8 mouse cellular contexts compared by ENCODE assay signal in the genomic region with DNA sequence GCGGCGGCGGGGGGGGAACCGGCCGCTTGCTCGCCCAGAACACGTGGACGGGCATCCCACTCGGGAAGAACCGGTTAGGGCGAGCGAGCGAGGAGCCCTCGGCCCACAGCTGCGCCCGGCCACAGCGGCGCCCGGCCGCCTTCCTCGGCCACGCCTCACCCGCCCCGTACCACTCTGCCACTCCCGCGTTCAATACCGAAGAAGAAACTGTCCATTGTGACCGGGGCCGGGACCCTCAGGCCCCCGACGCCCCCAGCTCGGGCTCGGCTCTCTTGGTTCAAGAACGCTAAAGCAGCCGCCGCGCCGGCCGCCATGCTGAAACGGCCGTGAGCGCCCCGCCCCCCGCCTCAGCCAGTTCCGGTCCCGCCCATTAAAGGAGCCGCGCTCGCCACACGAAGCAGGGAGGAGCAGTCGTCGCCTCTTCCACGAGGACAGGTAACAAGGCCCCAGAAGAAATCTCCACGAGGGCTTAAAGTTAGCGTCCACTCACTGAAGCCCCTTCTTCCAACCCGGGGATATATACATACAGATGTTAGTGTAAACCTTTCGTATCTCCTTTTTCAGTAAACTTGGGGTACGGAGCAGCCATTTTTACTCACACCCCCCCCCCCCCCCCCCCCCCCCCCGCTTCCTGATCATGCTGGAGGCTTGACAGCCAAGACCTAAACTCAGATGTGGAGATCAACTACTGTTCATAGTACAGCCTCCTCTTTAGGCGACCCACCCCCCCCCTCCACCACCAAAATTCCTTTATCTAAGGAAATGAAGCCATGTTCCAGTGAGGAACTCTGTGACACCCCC. TPM values are rescaled to one million over a fixed set of nuclear protein-coding genes. Genes with fewer than 3 reads are reported as not detected.
DNase-seq lines count a peak whose midpoint lies in the region; ATAC-seq and TF ChIP-seq lines count a peak whose summit lies in the region.

A gene (minus strand): TSS at position 349 of the 801 bp plus-strand sequence.

- H3K9me3 ChIP-seq in heart, embryonic 14.5 days (ENCODE audit: control insufficient read depth, low read length) = no peaks in the 10 kb centered on the region
- H3K9me3 ChIP-seq in liver, embryonic 14.5 days (ENCODE audit: control insufficient read depth, low read length) = no peaks in the 10 kb centered on the region
- H3K9me3 ChIP-seq in neural tube, embryonic 11.5 days (ENCODE audit: control insufficient read depth, low read length) = no peaks in the 10 kb centered on the region
- no peaks in the 10 kb centered on the region for H3K9me3 ChIP-seq in stomach, postnatal 0 days (ENCODE audit: control insufficient read depth, low read length)

- H3K4me3 ChIP-seq in brown adipose tissue, adult 24 weeks (ENCODE audit: insufficient read depth, low read depth, low read length) = peak within 1 kb of the TSS; percentile 98
- H3K4me3 ChIP-seq in heart, embryonic 14.5 days (ENCODE audit: control insufficient read depth in 1 of 2, insufficient read depth in 1 of 2, low read depth in 1 of 2, low read length in 2 of 2) = peak within 1 kb of the TSS; percentile 65
- peak within 1 kb of the TSS; percentile 73 to 95 for H3K4me3 ChIP-seq in liver, embryonic 14.5 days (ENCODE audit: insufficient read depth in 1 of 2, low read depth in 2 of 2, low read length in 2 of 2)
- H3K4me3 ChIP-seq in neural tube, embryonic 11.5 days (ENCODE audit: low read depth, low read length) = peak within 1 kb of the TSS; percentile 83
- peak within 1 kb of the TSS; percentile 79 for H3K4me3 ChIP-seq in stomach, postnatal 0 days (ENCODE audit: low read depth, low read length)

- no peak within 1 kb of the TSS for H3K27ac ChIP-seq in brown adipose tissue, adult 24 weeks (replicated peaks; ENCODE audit: low read depth, low read length)
- no peak within 1 kb of the TSS for H3K27ac ChIP-seq in heart, embryonic 14.5 days (replicated peaks in 1 of 2; ENCODE audit: control insufficient read depth in 1 of 2, insufficient read depth in 1 of 2, low read depth in 2 of 2, low read length in 2 of 2)
- H3K27ac ChIP-seq in liver, embryonic 14.5 days = no peak within 1 kb of the TSS; the same call in 1 of the 2 replicates
- 0 out of 2 replicates have a peak within 1 kb of the TSS, but pooled peaks have one; percentile 27 for H3K27ac ChIP-seq in neural tube, embryonic 11.5 days (ENCODE audit: low read depth, low read length)
- no peak within 1 kb of the TSS for H3K27ac ChIP-seq in stomach, postnatal 0 days (replicated peaks)

- peak within 1 kb of the TSS; percentile 94 for H3K4me2 ChIP-seq in heart, embryonic 14.5 days (ENCODE audit: low read length)
- peak within 1 kb of the TSS; percentile 95 for H3K4me2 ChIP-seq in liver, embryonic 14.5 days (ENCODE audit: low read depth)
- peak within 1 kb of the TSS; percentile 96 for H3K4me2 ChIP-seq in neural tube, embryonic 11.5 days (ENCODE audit: low read depth)
- peak within 1 kb of the TSS; percentile 96 for H3K4me2 ChIP-seq in stomach, postnatal 0 days (replicated peaks; ENCODE audit: low read depth)

- peaks cover 12% of the 10 kb centered on the region for H3K27me3 ChIP-seq in heart, embryonic 14.5 days (ENCODE audit: control insufficient read depth, insufficient read depth, low read length)
- H3K27me3 ChIP-seq in liver, embryonic 14.5 days (ENCODE audit: control insufficient read depth, insufficient read depth, low read length) = peaks cover 19% of the 10 kb centered on the region
- peaks cover 29% of the 10 kb centered on the region for H3K27me3 ChIP-seq in neural tube, embryonic 11.5 days (ENCODE audit: control insufficient read depth, insufficient read depth, low read length)
- no peaks in the 10 kb centered on the region for H3K27me3 ChIP-seq in stomach, postnatal 0 days (ENCODE audit: control insufficient read depth, insufficient read depth, low read length)

- H3K36me3 ChIP-seq in heart, embryonic 14.5 days (ENCODE audit: control insufficient read depth, insufficient read depth, low read length) = peaks cover 40% of the 10 kb centered on the region
- peaks cover 24% of the 10 kb centered on the region for H3K36me3 ChIP-seq in liver, embryonic 14.5 days (replicated peaks; ENCODE audit: control insufficient read depth, insufficient read depth, low read depth)
- peaks cover 6% of the 10 kb centered on the region for H3K36me3 ChIP-seq in neural tube, embryonic 11.5 days (ENCODE audit: control insufficient read depth, insufficient read depth, low read length)
- peaks cover 11% of the 10 kb centered on the region for H3K36me3 ChIP-seq in stomach, postnatal 0 days (ENCODE audit: control insufficient read depth, insufficient read depth, low read length)

- 1% methylated on average over 45 of the region's 60 CpGs for WGBS in heart, embryonic 14.5 days
- WGBS in liver, embryonic 14.5 days (ENCODE audit: insufficient replicate concordance) = under 1% methylated on average over 60 of the region's 60 CpGs
- WGBS in neural tube, embryonic 11.5 days = under 1% methylated on average over 59 of the region's 60 CpGs
- under 1% methylated on average over 33 of the region's 60 CpGs for WGBS in stomach, postnatal 0 days

- no peak for TF ChIP-seq CTCF in liver, embryonic 14.5 days (IDR thresholded peaks at IDR 0.05; ENCODE audit: low read depth)
- no peak for TF ChIP-seq CTCF in stomach, postnatal 0 days (IDR thresholded peaks at IDR 0.05; ENCODE audit: low read depth)

- H3K9ac ChIP-seq in heart, embryonic 14.5 days (ENCODE audit: low read length) = peak within 1 kb of the TSS; percentile 78
- H3K9ac ChIP-seq in liver, embryonic 14.5 days (replicated peaks) = peak within 1 kb of the TSS; percentile 82
- peak within 1 kb of the TSS; percentile 79 for H3K9ac ChIP-seq in neural tube, embryonic 11.5 days (ENCODE audit: low read length)
- H3K9ac ChIP-seq in stomach, postnatal 0 days (ENCODE audit: low read length) = peak within 1 kb of the TSS; percentile 75

- no peak for TF ChIP-seq EP300 in liver, embryonic 14.5 days (IDR thresholded peaks at IDR 0.05; ENCODE audit: low read depth)
- no peak for TF ChIP-seq EP300 in stomach, postnatal 0 days (optimal IDR thresholded peaks at IDR 0.05)

- DNase-seq in fibroblast of lung, adult 2 months (ENCODE audit: low read depth) = peak; percentile 42
- peak; percentile 91 for DNase-seq in kidney, postnatal 14 days
- peak; percentile 70 to 72 (median 71) for DNase-seq in liver, embryonic 14.5 days (ENCODE audit: low read depth in 3 of 3, low spot score in 3 of 3)
- DNase-seq in neural tube, embryonic 11.5 days (ENCODE audit: low spot score) = peak; percentile 90
- peak; percentile 93 for DNase-seq in stomach, postnatal 0 days (ENCODE audit: low spot score)

- ATAC-seq in CD4-positive, CD25-positive, alpha-beta regulatory T cell, adult 4 months = peak; percentile 82
- peak; percentile 58 for ATAC-seq in heart, embryonic 14.5 days (ENCODE audit: insufficient number of reproducible peaks, insufficient read depth, low FRiP score, low read depth)
- peak; percentile 79 for ATAC-seq in liver, embryonic 14.5 days (ENCODE audit: insufficient read depth)
- ATAC-seq in neural tube, embryonic 11.5 days (ENCODE audit: insufficient read depth, low FRiP score, low TSS enrichment) = peak; percentile 69; the same call in 1 of the 2 replicates
- peak; percentile 79 for ATAC-seq in stomach, postnatal 0 days (ENCODE audit: low FRiP score, low TSS enrichment)

- H3K4me1 ChIP-seq in brown adipose tissue, adult 24 weeks (ENCODE audit: control insufficient read depth, insufficient read depth, insufficient read length, low read length) = peaks cover 5% of the 10 kb centered on the region
- H3K4me1 ChIP-seq in heart, embryonic 14.5 days (ENCODE audit: control insufficient read depth in 2 of 2, insufficient read depth in 2 of 2, low read length in 2 of 2) = peaks cover 18 to 26% of the 10 kb centered on the region in 2 experiments
- H3K4me1 ChIP-seq in liver, embryonic 14.5 days (replicated peaks; ENCODE audit: control insufficient read depth in 2 of 2, insufficient read depth in 2 of 2, low read length in 1 of 2) = peaks cover 0 to 8% of the 10 kb centered on the region in 2 experiments; a peak in 1 of 4 replicates
- peaks cover 7% of the 10 kb centered on the region for H3K4me1 ChIP-seq in neural tube, embryonic 11.5 days (ENCODE audit: control insufficient read depth, insufficient read depth, low read length)
- peaks cover 2% of the 10 kb centered on the region; the same call in 1 of the 2 replicates for H3K4me1 ChIP-seq in stomach, postnatal 0 days (replicated peaks; ENCODE audit: control insufficient read depth, insufficient read depth)

RNA-seq across cellular contexts. Expression of the gene that starts here (rescaled TPM):
- polyA plus RNA-seq in CD4-positive, CD25-positive, alpha-beta regulatory T cell, adult 4 months (2017; shearing (Covaris generic)) = 10 to 100 TPM; 11.9 to 37.1 TPM
- polyA plus RNA-seq in brown adipose tissue, adult 24 weeks (2012; ENCODE audit: insufficient read depth, insufficient read length, missing spikeins) = 26.4 and 35.8 TPM in 2 replicates
- 9.8 and 10.2 TPM in 2 replicates for polyA plus RNA-seq in heart, embryonic 14.5 days (2014; fragmentation: Nextera tagmentation; extraction: Ambion mirVana)
- polyA plus RNA-seq in liver, embryonic 14.5 days (2012; rRNA removed) = 59.0 and 59.7 TPM in 2 replicates
- 10.6 and 11.4 TPM in 2 replicates for polyA plus RNA-seq in liver, embryonic 14.5 days (2014; fragmentation: Nextera tagmentation; extraction: Ambion mirVana)
- 10.1 and 10.5 TPM in 2 replicates for polyA plus RNA-seq in neural tube, embryonic 11.5 days (2014; fragmentation: Nextera tagmentation; extraction: Ambion mirVana)
- 9.9 and 10.9 TPM in 2 replicates for polyA plus RNA-seq in stomach, postnatal 0 days (2015; fragmentation: Nextera tagmentation; extraction: Ambion mirVana)

Comparison
In these comparisons a context has a peak if more than half of its experiments do, and no peak if none do; other contexts are left out.
1. DNase-seq: peak in every context shown above with its lines; median percentile 93 in stomach, postnatal 0 days; 91 in kidney, postnatal 14 days; 90 in neural tube, embryonic 11.5 days; 71 in liver, embryonic 14.5 days; 42 in fibroblast of lung, adult 2 months.